Mouse (Mus musculus): ENCODE results near the gene Foxo3.

DNA sequence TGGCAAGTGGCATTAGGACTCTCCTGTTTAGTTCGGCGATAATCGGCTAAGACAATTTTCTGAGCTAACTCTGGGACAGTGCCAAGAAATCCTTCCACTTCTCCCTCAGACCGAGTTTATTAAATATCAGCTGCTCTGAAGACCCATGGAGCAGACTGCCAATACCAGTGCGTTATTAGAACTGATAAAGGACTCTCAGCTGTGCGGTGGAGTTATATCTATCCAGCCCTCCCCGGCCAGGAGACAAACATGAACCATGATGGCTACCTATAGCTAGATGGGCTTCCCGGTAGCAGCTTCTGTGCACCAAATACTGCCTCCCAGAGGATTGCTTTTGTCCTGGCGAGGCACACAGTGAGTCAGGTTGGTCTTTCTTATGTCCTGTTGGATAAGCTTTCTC lies 134.5 kb downstream of the Foxo3 start:
- TF ChIP-seq POLR2A (IDR thresholded peaks at IDR 0.05; ENCODE audit: low read depth, low read length) (no peak), CTCF (IDR thresholded peaks at IDR 0.05; ENCODE audit: borderline replicate concordance, insufficient read depth, low read length) (no peak)

Data from embryonic fibroblast, embryonic 13.5 days (primary cell).